In genomic region chr15:10035561-10035960, GRCm38 (mm10) we compare ENCODE assay signal across 22 mouse cellular contexts.
A peak's percentile ranks its signal among the peaks of the same experiment; 100 is the strongest.
DNase-seq lines count a peak whose midpoint lies in the region; ATAC-seq lines count a peak whose summit lies in the region.
"Had no signal": no experiment of that assay in that cellular context is flagged by ENCODE, and none has a peak within 500 bp of the region (broad histone marks: within the 10 kb centered on the region; RNA-seq: fewer than 3 reads in every experiment).

No protein-coding gene starts in this region.

- intact Hi-C loops in heart, postnatal 36 days (cut with DNase I): no loop called here

- peak; percentile 88 for ATAC-seq in inflammation-experienced regulatory T-cells, adult 6 months
- ATAC-seq: forebrain, embryonic 13.5 days; intestine, embryonic 15.5 days; midbrain, embryonic 15.5 days; Patski had no signal

- DNase-seq in CD4-positive helper T cell, adult 2 months (ENCODE audit: low read depth, low spot score): peak; percentile 11
- DNase-seq in T-cell, adult 2 months (ENCODE audit: low spot score): peak; percentile 2
- DNase-seq in natural killer cell, adult 2 months (ENCODE audit: low spot score in 2 of 2): peak; percentile 2 to 28
- no peak for DNase-seq in heart, postnatal 4 days
- DNase-seq in heart, adult 11 months: no peak
- no peak for DNase-seq in heart, postnatal 36 days
- DNase-seq: adrenal gland, postnatal 25 days; B cell, adult 2 months; cerebellum, adult 18-20 months; cerebellum, postnatal 14 days; gastrocnemius, postnatal 14 days; heart, adult 18-20 months; kidney, adult 2 months; kidney, postnatal 36 days; liver, embryonic 13.5 days; lung, embryonic 14.5 days; lung, postnatal 4 days had no signal

Comparison
In these comparisons a context has a peak if more than half of its experiments do, and no peak if none do; other contexts are left out.
1. DNase-seq: peak in CD4-positive helper T cell, adult 2 months (single experiment), T-cell, adult 2 months (single experiment) and natural killer cell, adult 2 months (2 of 2); none in heart, postnatal 4 days (single experiment), heart, adult 11 months (single experiment) and heart, postnatal 36 days (0 of 2).